Mouse (Mus musculus): Measurements from ENCODE around the gene Csnk2b. TPM values are rescaled to one million over a fixed set of nuclear protein-coding genes. Genes with fewer than 3 reads are reported as not detected.
"Not testable (repeated sequence)": the region's sequence is repeated elsewhere in the genome, so short reads cannot be mapped to it uniquely, and the experiment has no call there.

Csnk2b gene
- polyA plus RNA-seq, 1 experiment from 2014 or later, result 290 TPM

GRCm38 (mm10) chr17:35123287-35123686, 1.4 kb upstream of the Csnk2b start:
- H3K9me3 ChIP-seq (ENCODE audit: control insufficient read depth, low read length); H3K4me2 ChIP-seq (ENCODE audit: low read depth, severe bottlenecking); ATAC-seq (ENCODE audit: insufficient number of reproducible peaks, low FRiP score, low TSS enrichment, low read depth); H3K9ac ChIP-seq (ENCODE audit: low read length); DNase-seq (ENCODE audit: low spot score); H3K27me3 ChIP-seq (ENCODE audit: control insufficient read depth, insufficient read depth, low read length); H3K4me3 ChIP-seq (ENCODE audit: low read depth, low read length); H3K27ac ChIP-seq (replicated peaks; ENCODE audit: low read depth, low read length); H3K36me3 ChIP-seq (ENCODE audit: control insufficient read depth, insufficient read depth, low read length): not testable (repeated sequence)
- 91% methylated on average over 9 of the region's 9 CpGs for WGBS
- peaks cover 19% of the 10 kb centered on the region; the same call in 1 of the 2 replicates for H3K4me1 ChIP-seq (ENCODE audit: control insufficient read depth, insufficient read depth, low read length)

GRCm38 (mm10) chr17:35121143-35121799, 582 bp downstream of the Csnk2b start, which contains the start of gene Gpank1:
Gpank1 (plus strand) TSS chr17:35121455.
- H3K36me3 ChIP-seq (ENCODE audit: control insufficient read depth, insufficient read depth, low read length), result peaks cover 19% of the 10 kb centered on the region
- peak; percentile 91 for ATAC-seq (ENCODE audit: insufficient number of reproducible peaks, low FRiP score, low TSS enrichment, low read depth)
- H3K27ac ChIP-seq (replicated peaks; ENCODE audit: low read depth, low read length), result peak within 1 kb of the TSS; percentile 36; the same call in 1 of the 2 replicates

GRCm38 (mm10) chr17:35120745-35121142, 1.1 kb downstream of the Csnk2b start:
- no peaks in the 10 kb centered on the region for H3K27me3 ChIP-seq (ENCODE audit: control insufficient read depth, insufficient read depth, low read length)
- ATAC-seq (ENCODE audit: insufficient number of reproducible peaks, low FRiP score, low TSS enrichment, low read depth) (no peak), DNase-seq (ENCODE audit: low spot score) (no peak)
- WGBS, result under 1% methylated on average over 33 of the region's 33 CpGs
- peaks cover 11% of the 10 kb centered on the region; the same call in 1 of the 2 replicates for H3K4me1 ChIP-seq (ENCODE audit: control insufficient read depth, insufficient read depth, low read length)
- peak overlapping the region; percentile 94 for H3K9ac ChIP-seq (ENCODE audit: low read length)
- peaks cover 23% of the 10 kb centered on the region for H3K36me3 ChIP-seq (ENCODE audit: control insufficient read depth, insufficient read depth, low read length)
- H3K4me2 ChIP-seq (ENCODE audit: low read depth, severe bottlenecking), result peak overlapping the region; percentile 98
- H3K9me3 ChIP-seq (ENCODE audit: control insufficient read depth, low read length), result no peaks in the 10 kb centered on the region
- H3K27ac ChIP-seq (replicated peaks; ENCODE audit: low read depth, low read length), result no peak overlapping the region
- H3K4me3 ChIP-seq (ENCODE audit: low read depth, low read length), result peak overlapping the region; percentile 82

More at GRCm38 (mm10) chr17:35121143-35121799, 582 bp downstream of the Csnk2b start, which contains the start of gene Gpank1:
- Histone ChIP-seq H3K4me1 (ENCODE audit: control insufficient read depth, insufficient read depth, low read length) (peaks cover 11% of the 10 kb centered on the region; the same call in 1 of the 2 replicates), H3K9me3 (ENCODE audit: control insufficient read depth, low read length) (no peaks in the 10 kb centered on the region), H3K4me2 (ENCODE audit: low read depth, severe bottlenecking) (peak within 1 kb of the TSS; percentile 98), H3K9ac (ENCODE audit: low read length) (peak within 1 kb of the TSS; percentile 94), H3K4me3 (ENCODE audit: low read depth, low read length) (peak within 1 kb of the TSS; percentile 82), H3K27me3 (ENCODE audit: control insufficient read depth, insufficient read depth, low read length) (no peaks in the 10 kb centered on the region)
- DNase-seq (ENCODE audit: low spot score), result peak; percentile 98
- under 1% methylated on average over 50 of the region's 50 CpGs for WGBS

- Histone ChIP-seq H3K9ac (ENCODE audit: low read length) (no peak within 1 kb of the TSS), H3K27me3 (ENCODE audit: control insufficient read depth, insufficient read depth, low read length) (no peaks in the 10 kb centered on the region), H3K9me3 (ENCODE audit: control insufficient read depth, low read length) (no peaks in the 10 kb centered on the region), H3K27ac (replicated peaks; ENCODE audit: low read depth, low read length) (no peak within 1 kb of the TSS), H3K4me3 (ENCODE audit: low read depth, low read length) (no peak within 1 kb of the TSS), H3K4me2 (ENCODE audit: low read depth, severe bottlenecking) (no peak within 1 kb of the TSS), H3K4me1 (ENCODE audit: control insufficient read depth, insufficient read depth, low read length) (peaks cover 5% of the 10 kb centered on the region; the same call in 1 of the 2 replicates), H3K36me3 (ENCODE audit: control insufficient read depth, insufficient read depth, low read length) (peaks cover 29% of the 10 kb centered on the region)
- DNase-seq (ENCODE audit: low spot score) (no peak), ATAC-seq (ENCODE audit: insufficient number of reproducible peaks, low FRiP score, low TSS enrichment, low read depth) (no peak)
- 84% methylated on average over 8 of the region's 8 CpGs for WGBS
These were observed 6.5 kb downstream of the Csnk2b start, which contains the start of gene Ly6g5b for GRCm38 (mm10) chr17:35115046-35116019. Ly6g5b (minus strand) TSS chr17:35115428.

GRCm38 (mm10) chr17:35111774-35112173, 10.1 kb downstream of the Csnk2b start:
- Histone ChIP-seq H3K27me3 (ENCODE audit: control insufficient read depth, insufficient read depth, low read length) (no peaks in the 10 kb centered on the region), H3K4me1 (ENCODE audit: control insufficient read depth, insufficient read depth, low read length) (no peaks in the 10 kb centered on the region), H3K27ac (replicated peaks; ENCODE audit: low read depth, low read length) (no peak overlapping the region), H3K4me3 (ENCODE audit: low read depth, low read length) (no peak overlapping the region), H3K9me3 (ENCODE audit: control insufficient read depth, low read length) (no peaks in the 10 kb centered on the region), H3K4me2 (ENCODE audit: low read depth, severe bottlenecking) (no peak overlapping the region), H3K36me3 (ENCODE audit: control insufficient read depth, insufficient read depth, low read length) (peaks cover 15% of the 10 kb centered on the region; the same call in 1 of the 2 replicates), H3K9ac (ENCODE audit: low read length) (no peak overlapping the region)
- WGBS, result 88% methylated on average over 9 of the region's 9 CpGs
- no peak for DNase-seq (ENCODE audit: low spot score)
- ATAC-seq (ENCODE audit: insufficient number of reproducible peaks, low FRiP score, low TSS enrichment, low read depth), result no peak

- H3K4me3 ChIP-seq (ENCODE audit: low read depth, low read length), result no peak within 1 kb of the TSS
- H3K27ac ChIP-seq (replicated peaks; ENCODE audit: low read depth, low read length), result no peak within 1 kb of the TSS
- H3K36me3 ChIP-seq (ENCODE audit: control insufficient read depth, insufficient read depth, low read length), result no peaks in the 10 kb centered on the region; the same call in 1 of the 2 replicates
- H3K9me3 ChIP-seq (ENCODE audit: control insufficient read depth, low read length), result no peaks in the 10 kb centered on the region
- no peak for ATAC-seq (ENCODE audit: insufficient number of reproducible peaks, low FRiP score, low TSS enrichment, low read depth)
- DNase-seq (ENCODE audit: low spot score), result no peak
- 76% methylated on average over 6 of the region's 6 CpGs for WGBS
- H3K27me3 ChIP-seq (ENCODE audit: control insufficient read depth, insufficient read depth, low read length), result no peaks in the 10 kb centered on the region
- H3K4me1 ChIP-seq (ENCODE audit: control insufficient read depth, insufficient read depth, low read length), result 0 out of 2 replicates have a peak, but pooled peaks cover 2% of the 10 kb centered on the region
- no peak within 1 kb of the TSS for H3K9ac ChIP-seq (ENCODE audit: low read length)
- no peak within 1 kb of the TSS for H3K4me2 ChIP-seq (ENCODE audit: low read depth, severe bottlenecking)
These were observed 13.8 kb downstream of the Csnk2b start, which contains the start of gene Ly6g5c for GRCm38 (mm10) chr17:35108097-35108496. Ly6g5c (plus strand) TSS chr17:35108279.

GRCm38 (mm10) chr17:35106522-35106921, 15.3 kb downstream of the Csnk2b start:
- Histone ChIP-seq H3K4me2 (ENCODE audit: low read depth, severe bottlenecking) (no peak overlapping the region), H3K4me3 (ENCODE audit: low read depth, low read length) (no peak overlapping the region), H3K27me3 (ENCODE audit: control insufficient read depth, insufficient read depth, low read length) (no peaks in the 10 kb centered on the region), H3K9ac (ENCODE audit: low read length) (no peak overlapping the region), H3K9me3 (ENCODE audit: control insufficient read depth, low read length) (no peaks in the 10 kb centered on the region), H3K4me1 (ENCODE audit: control insufficient read depth, insufficient read depth, low read length) (0 out of 2 replicates have a peak, but pooled peaks cover 2% of the 10 kb centered on the region), H3K27ac (replicated peaks; ENCODE audit: low read depth, low read length) (no peak overlapping the region), H3K36me3 (ENCODE audit: control insufficient read depth, insufficient read depth, low read length) (peaks cover 3% of the 10 kb centered on the region; the same call in 1 of the 2 replicates)
- DNase-seq (ENCODE audit: low spot score) (no peak), ATAC-seq (ENCODE audit: insufficient number of reproducible peaks, low FRiP score, low TSS enrichment, low read depth) (no peak)
- WGBS, result 80% methylated on average over 3 of the region's 3 CpGs
